Mouse (Mus musculus) stomach, embryonic 15.5 days (tissue): Measurements from ENCODE around the gene Rpp21. TPM values are rescaled to one million over a fixed set of nuclear protein-coding genes. Genes with fewer than 3 reads are reported as not detected.
"Not testable (repeated sequence)": the region's sequence is repeated elsewhere in the genome, so short reads cannot be mapped to it uniquely, and the experiment has no call there.

Experiments
- ATAC-seq: fragments of 200-750 bp; cut with Nextera tagmentation; 2 replicates; pipeline ENCODE4 v1.8.0; 2017; ENCODE audit warnings: low read depth, moderate number of reproducible peaks, moderate TSS enrichment; ENCODE audit not compliant: insufficient read depth, low FRiP score
- H3K27ac ChIP-seq: fragments of 300-500 bp; sonication (generic); 2 replicates; pipeline ENCODE4 v1.5.1; 2015; ENCODE audit warnings: mild to moderate bottlenecking, inconsistent platforms
- H3K27me3 ChIP-seq: fragments of 300-500 bp; sonication (generic); replicated peaks from 2 replicates; pipeline ENCODE4 v1.6.1; 2015; ENCODE audit warnings: inconsistent platforms
- H3K36me3 ChIP-seq: fragments of 300-500 bp; sonication (generic); 2 replicates; pipeline ENCODE4 v1.6.1; 2015; ENCODE audit warnings: inconsistent platforms
- H3K4me1 ChIP-seq: fragments of 300-500 bp; sonication (generic); 2 replicates; pipeline ENCODE4 v1.6.1; 2015; ENCODE audit warnings: inconsistent platforms
- H3K4me2 ChIP-seq: fragments of 300-500 bp; sonication (generic); 2 replicates; pipeline ENCODE4 v1.6.1; 2015; ENCODE audit warnings: mild to moderate bottlenecking, inconsistent platforms
- H3K4me3 ChIP-seq: fragments of 300-500 bp; sonication (generic); replicated peaks from 2 replicates; pipeline ENCODE4 v1.5.1; 2015; ENCODE audit warnings: inconsistent platforms
- H3K9ac ChIP-seq: fragments of 300-500 bp; sonication (generic); 2 replicates; pipeline ENCODE4 v1.6.1; 2015; ENCODE audit warnings: inconsistent platforms
- H3K9me3 ChIP-seq: fragments of 300-500 bp; sonication (generic); 2 replicates; pipeline ENCODE4 v1.6.1; 2016; ENCODE audit warnings: inconsistent platforms
- WGBS: fragments of 180-500 bp; shearing (Covaris S2); methylation state at CpG from one replicate; pipeline ENCODE4 v1.1.7; 2015; 5-methylcytosine and 5-hydroxymethylcytosine counted together
- polyA plus RNA-seq: library from polyadenylated mRNA; unstranded; fragments of >200 nt; fragmentation: Nextera tagmentation; extraction: Ambion mirVana; gene quantifications from 2 replicates; pipeline ENCODE4 v1.2.1, GENCODE M21; 2015

Gene Rpp21
- polyA plus RNA-seq, 1 experiment from 2014 or later, result 124 TPM

DNA sequence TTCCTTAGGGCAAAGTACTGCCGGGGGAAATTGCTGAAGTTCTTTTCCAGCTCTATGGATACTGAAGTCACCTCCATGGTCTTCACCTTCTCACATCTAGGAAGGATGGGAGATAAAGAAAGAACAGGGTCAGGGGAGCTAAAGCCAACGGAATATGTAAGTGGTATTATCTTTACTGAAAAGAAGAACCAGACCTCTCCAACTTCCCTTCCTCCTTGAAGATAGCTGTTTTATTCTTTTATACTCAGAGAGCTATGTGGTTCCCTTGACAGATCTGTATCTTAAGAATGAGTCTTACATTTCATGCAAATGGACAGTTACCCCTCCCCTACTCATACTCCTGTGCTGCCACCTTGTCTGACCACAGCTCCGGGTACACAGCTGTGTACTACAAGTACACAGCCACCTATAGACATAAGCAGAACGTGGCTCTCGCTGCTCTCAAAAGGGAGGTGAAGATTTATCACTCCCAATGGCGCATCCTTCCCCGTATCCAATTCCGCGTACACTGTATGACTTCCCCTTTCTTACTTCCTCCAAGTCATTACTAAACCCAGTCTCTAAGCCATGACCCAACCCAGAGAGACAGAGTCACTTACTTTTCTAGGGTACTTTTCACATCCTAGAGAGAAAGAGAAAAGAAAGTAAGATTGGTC lies 3.8 kb upstream of the Rpp21 start:
- 88% methylated on average over 9 of the region's 9 CpGs for WGBS
- no peaks in the 10 kb centered on the region for H3K27me3 ChIP-seq
- H3K36me3 ChIP-seq, result peaks cover 29% of the 10 kb centered on the region
- no peak overlapping the region for H3K9ac ChIP-seq
- H3K9me3 ChIP-seq, result no peaks in the 10 kb centered on the region
- ATAC-seq, result no peak
- no peak overlapping the region for H3K4me2 ChIP-seq
- H3K27ac ChIP-seq, result no peak overlapping the region
- no peak overlapping the region for H3K4me3 ChIP-seq
- H3K4me1 ChIP-seq, result peaks cover 4% of the 10 kb centered on the region; the same call in 1 of the 2 replicates

DNA sequence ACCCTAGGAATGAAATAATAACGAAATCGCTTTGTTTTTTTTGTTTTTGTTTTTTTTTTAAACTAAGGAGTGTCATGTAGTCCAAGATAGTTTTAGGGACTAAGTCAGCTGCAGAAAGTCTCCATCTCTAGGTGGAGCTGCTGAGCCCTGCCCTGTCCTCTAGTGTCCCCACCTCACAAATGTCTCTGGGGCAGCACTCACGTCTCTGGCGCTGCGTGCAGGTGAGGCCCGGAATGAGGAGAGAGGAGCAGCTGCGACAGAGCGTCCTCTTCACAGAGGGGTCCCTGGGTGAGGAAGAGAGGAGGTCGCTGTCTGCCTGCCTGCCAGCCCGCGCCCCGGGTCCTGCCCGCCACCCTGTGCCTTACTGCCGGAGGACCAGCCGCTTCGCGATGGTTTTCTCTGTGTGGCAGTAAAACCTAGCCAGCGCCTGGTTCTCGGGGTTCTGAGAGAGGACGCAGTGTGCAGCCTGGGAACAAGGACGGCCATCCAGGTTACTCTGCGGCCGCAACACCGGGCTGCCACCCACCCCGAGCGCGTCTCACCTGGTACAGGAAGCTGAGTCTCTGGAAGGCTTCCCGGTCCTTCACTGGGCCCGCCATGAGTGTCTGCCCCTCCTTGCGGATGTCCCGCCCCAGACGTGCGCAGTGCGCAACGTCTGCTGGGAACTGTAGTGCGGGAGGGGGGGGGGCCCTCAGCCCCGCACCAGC lies 475 bp downstream of the Rpp21 start:
- H3K27ac ChIP-seq, result peak overlapping the region; percentile 86
- H3K4me1 ChIP-seq, result peaks cover 6% of the 10 kb centered on the region; the same call in 1 of the 2 replicates
- H3K9me3 ChIP-seq, result no peaks in the 10 kb centered on the region
- H3K4me2 ChIP-seq, result peak overlapping the region; percentile 53
- H3K9ac ChIP-seq, result peak overlapping the region; percentile 72
- under 1% methylated on average over 37 of the region's 37 CpGs for WGBS
- peak; percentile 96 for ATAC-seq
- peak overlapping the region; percentile 71 for H3K4me3 ChIP-seq
- no peaks in the 10 kb centered on the region for H3K27me3 ChIP-seq
- peaks cover 18% of the 10 kb centered on the region; the same call in 1 of the 2 replicates for H3K36me3 ChIP-seq

GRCm38 (mm10) chr17:36253087-36253600 lies 4.7 kb downstream of the Rpp21 start:
- WGBS, result 38% methylated on average over 6 of the region's 6 CpGs
- no peak for ATAC-seq

DNA sequence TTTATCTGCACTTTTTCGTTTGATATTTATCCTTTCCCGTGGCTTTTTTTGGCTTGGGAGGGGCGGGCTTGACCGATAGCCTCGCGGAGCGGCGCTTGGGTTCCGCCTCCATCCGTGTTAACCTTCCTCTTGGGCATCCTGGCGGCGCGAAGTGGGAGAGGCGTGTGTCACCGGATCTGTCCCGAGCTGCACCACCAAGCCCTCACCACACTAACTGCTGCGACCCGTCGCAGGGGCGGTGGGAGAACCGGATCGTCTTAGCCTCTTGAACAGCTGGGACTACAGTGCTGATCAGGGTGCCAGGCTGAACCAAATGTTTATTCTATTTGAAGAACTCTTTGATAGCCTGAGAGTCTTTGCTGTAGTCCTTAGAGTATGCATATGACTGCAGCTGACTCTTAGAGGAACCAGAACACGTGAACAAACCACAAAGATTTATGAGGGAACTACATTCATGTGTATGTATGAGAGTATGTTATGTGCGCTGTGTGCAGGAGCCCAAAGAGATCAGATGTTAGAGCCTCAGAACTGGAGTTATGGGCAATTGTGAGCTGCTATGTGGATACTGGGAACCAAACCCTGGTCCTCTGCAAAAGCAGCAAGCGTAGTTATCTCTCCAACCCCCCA lies 5.5 kb downstream of the Rpp21 start:
- 7% methylated on average over 25 of the region's 25 CpGs for WGBS
- Histone ChIP-seq H3K9ac (no peak overlapping the region), H3K4me2 (peak overlapping the region; percentile 46), H3K4me3 (peak overlapping the region; percentile 26), H3K9me3 (no peaks in the 10 kb centered on the region), H3K4me1 (peaks cover 6% of the 10 kb centered on the region; the same call in 1 of the 2 replicates), H3K27me3 (peaks cover 18% of the 10 kb centered on the region), H3K27ac (no peak overlapping the region), H3K36me3 (no peaks in the 10 kb centered on the region)
- ATAC-seq, result peak; percentile 29; the same call in 1 of the 2 replicates

More at GRCm38 (mm10) chr17:36253087-36253600, 4.7 kb downstream of the Rpp21 start:
- Histone ChIP-seq H3K36me3 (no peaks in the 10 kb centered on the region), H3K27ac (no peak overlapping the region), H3K9me3 (no peaks in the 10 kb centered on the region), H3K9ac (no peak overlapping the region), H3K4me1 (peaks cover 6% of the 10 kb centered on the region; the same call in 1 of the 2 replicates), H3K4me3 (no peak overlapping the region), H3K4me2 (no peak overlapping the region), H3K27me3 (peaks cover 16% of the 10 kb centered on the region)

GRCm38 (mm10) chr17:36248886-36249285 lies 9.0 kb downstream of the Rpp21 start:
- H3K9me3 ChIP-seq, result no peaks in the 10 kb centered on the region
- 16% methylated on average over 33 of the region's 33 CpGs for WGBS
- peak overlapping the region; percentile 37 for H3K4me2 ChIP-seq
- no peaks in the 10 kb centered on the region for H3K4me1 ChIP-seq
- H3K9ac ChIP-seq, result no peak overlapping the region
- H3K27ac ChIP-seq, result no peak overlapping the region
- peak overlapping the region; percentile 26 for H3K4me3 ChIP-seq
- peaks cover 18% of the 10 kb centered on the region for H3K27me3 ChIP-seq
- no peak for ATAC-seq
- H3K36me3 ChIP-seq, result no peaks in the 10 kb centered on the region

- H3K27ac ChIP-seq, result no peak overlapping the region
- no peaks in the 10 kb centered on the region for H3K4me1 ChIP-seq
- H3K27me3 ChIP-seq, result peaks cover 18% of the 10 kb centered on the region
- H3K9me3 ChIP-seq, result no peaks in the 10 kb centered on the region
- H3K9ac ChIP-seq, result no peak overlapping the region
- 81% methylated on average over 2 of the region's 2 CpGs for WGBS
- no peak overlapping the region for H3K4me3 ChIP-seq
- ATAC-seq, result no peak
- H3K36me3 ChIP-seq, result no peaks in the 10 kb centered on the region
- H3K4me2 ChIP-seq, result no peak overlapping the region
These were observed 12.1 kb downstream of the Rpp21 start for GRCm38 (mm10) chr17:36245741-36246140.

GRCm38 (mm10) chr17:36244031-36244430 lies 13.8 kb downstream of the Rpp21 start:
- H3K9me3 ChIP-seq, result no peaks in the 10 kb centered on the region
- ATAC-seq, result no peak
- no peak overlapping the region for H3K4me3 ChIP-seq
- no peaks in the 10 kb centered on the region for H3K4me1 ChIP-seq
- WGBS, result 34% methylated on average over 5 of the region's 5 CpGs
- no peak overlapping the region for H3K9ac ChIP-seq
- H3K4me2 ChIP-seq, result no peak overlapping the region
- no peak overlapping the region for H3K27ac ChIP-seq
- H3K36me3 ChIP-seq, result no peaks in the 10 kb centered on the region
- peaks cover 11% of the 10 kb centered on the region for H3K27me3 ChIP-seq

DNA sequence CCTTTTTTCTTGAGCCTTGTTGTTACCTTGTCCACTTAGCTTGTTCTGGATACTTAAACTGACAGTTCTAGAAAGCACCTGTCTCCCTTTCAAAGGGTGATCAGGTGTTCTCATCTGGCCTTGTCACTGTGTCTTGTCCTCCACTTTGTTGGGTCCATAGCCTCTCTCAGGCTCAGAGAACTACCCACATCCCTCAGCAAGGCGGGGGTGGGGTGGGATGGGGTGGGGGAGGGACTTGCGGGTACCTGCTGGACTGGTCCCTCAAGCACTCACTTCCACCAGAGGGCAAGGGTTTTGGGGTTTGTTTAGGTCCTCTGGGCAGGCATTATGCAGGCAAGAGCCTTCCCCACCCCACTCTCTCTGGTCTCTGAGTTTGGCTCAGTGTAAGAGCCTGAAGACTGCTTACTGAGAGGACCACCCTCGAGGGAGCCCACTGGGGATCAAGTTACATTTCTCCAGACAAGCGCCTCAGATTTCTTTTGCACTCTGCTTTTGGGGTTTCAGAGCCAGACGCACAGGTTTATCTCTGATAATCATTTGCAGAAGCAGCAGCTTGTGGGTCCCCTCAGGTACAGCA lies 17.1 kb downstream of the Rpp21 start:
- no peak for ATAC-seq

GRCm38 (mm10) chr17:36237321-36237921 lies 20.4 kb downstream of the Rpp21 start:
- peaks cover 4% of the 10 kb centered on the region; the same call in 1 of the 2 replicates for H3K4me1 ChIP-seq
- ATAC-seq, result peak; percentile 50; the same call in 1 of the 2 replicates
- H3K27me3 ChIP-seq, result peaks cover 17% of the 10 kb centered on the region; the same call in 1 of the 2 replicates
- peak overlapping the region; percentile 72 for H3K4me2 ChIP-seq
- no peak overlapping the region for H3K27ac ChIP-seq
- no peaks in the 10 kb centered on the region for H3K9me3 ChIP-seq
- H3K36me3 ChIP-seq, result no peaks in the 10 kb centered on the region
- H3K4me3 ChIP-seq, result peak overlapping the region; percentile 36
- 2% methylated on average over 27 of the region's 27 CpGs for WGBS
- H3K9ac ChIP-seq, result peak overlapping the region; percentile 25; the same call in 1 of the 2 replicates

More for the DNA sequence above, 17.1 kb downstream of the Rpp21 start:
- H3K27ac ChIP-seq, result no peak overlapping the region
- no peaks in the 10 kb centered on the region for H3K9me3 ChIP-seq
- H3K4me3 ChIP-seq, result no peak overlapping the region
- WGBS, result 12% methylated on average over 5 of the region's 5 CpGs
- H3K4me2 ChIP-seq, result no peak overlapping the region
- H3K27me3 ChIP-seq, result peaks cover 11% of the 10 kb centered on the region; the same call in 1 of the 2 replicates
- no peaks in the 10 kb centered on the region for H3K36me3 ChIP-seq
- H3K4me1 ChIP-seq, result peaks cover 4% of the 10 kb centered on the region; the same call in 1 of the 2 replicates
- H3K9ac ChIP-seq, result no peak overlapping the region

DNA sequence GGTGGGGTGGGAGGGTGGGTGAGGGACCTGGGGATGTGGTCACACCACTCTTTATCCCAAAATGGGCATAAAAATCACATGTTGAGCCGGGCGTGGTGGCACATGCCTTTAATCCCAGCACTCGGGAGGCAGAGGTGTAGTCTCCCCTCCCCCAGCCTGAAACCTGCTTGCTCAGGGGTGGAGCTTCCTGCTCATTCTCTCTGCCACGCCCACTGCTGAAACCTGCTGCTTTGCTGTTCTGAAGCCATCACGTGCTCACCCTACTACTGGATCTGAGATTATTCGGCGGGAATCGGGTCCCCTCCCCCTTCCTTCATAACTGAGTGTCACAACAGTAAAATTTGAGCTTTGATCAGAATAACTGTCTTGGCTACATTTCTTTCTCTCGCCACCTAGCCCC lies 22.6 kb downstream of the Rpp21 start:
- not testable (repeated sequence) for H3K4me3 ChIP-seq, H3K9ac ChIP-seq, H3K4me2 ChIP-seq, H3K4me1 ChIP-seq, ATAC-seq, H3K9me3 ChIP-seq, H3K36me3 ChIP-seq, H3K27ac ChIP-seq
- 21% methylated on average over 8 of the region's 9 CpGs for WGBS
- peaks cover 18% of the 10 kb centered on the region for H3K27me3 ChIP-seq

- H3K9ac ChIP-seq, result no peak overlapping the region
- 79% methylated on average over 5 of the region's 5 CpGs for WGBS
- peaks cover 4% of the 10 kb centered on the region; the same call in 1 of the 2 replicates for H3K4me1 ChIP-seq
- no peak overlapping the region for H3K4me3 ChIP-seq
- H3K4me2 ChIP-seq, result no peak overlapping the region
- no peak for ATAC-seq
- no peak overlapping the region for H3K27ac ChIP-seq
- H3K36me3 ChIP-seq, result no peaks in the 10 kb centered on the region
- no peaks in the 10 kb centered on the region for H3K9me3 ChIP-seq
- peaks cover 29% of the 10 kb centered on the region for H3K27me3 ChIP-seq
These were observed 24.3 kb downstream of the Rpp21 start for GRCm38 (mm10) chr17:36233572-36233971.
